Mouse (Mus musculus): ENCODE data around the gene Pacsin1. TPM values are rescaled to one million over a fixed set of nuclear protein-coding genes. Genes with fewer than 3 reads are reported as not detected.

The Pacsin1 gene
- polyA plus RNA-seq, 1 experiment from 2014 or later, result 1.3 TPM

GRCm38 (mm10) chr17:27656414-27656813, 1.1 kb downstream of the Pacsin1 start:
- Histone ChIP-seq H3K36me3 (ENCODE audit: control insufficient read depth, insufficient read depth, low read length) (no peaks in the 10 kb centered on the region), H3K27me3 (ENCODE audit: control insufficient read depth, insufficient read depth, low read length) (peaks cover 24% of the 10 kb centered on the region), H3K4me2 (replicated peaks; ENCODE audit: low read depth, low read length) (no peak overlapping the region), H3K27ac (ENCODE audit: low read depth, low read length) (no peak overlapping the region), H3K9ac (ENCODE audit: low read depth, low read length) (no peak overlapping the region), H3K4me1 (ENCODE audit: control insufficient read depth, insufficient read depth, low read length) (peaks cover 7% of the 10 kb centered on the region; the same call in 1 of the 2 replicates), H3K9me3 (ENCODE audit: control insufficient read depth, low read length) (peaks cover 2% of the 10 kb centered on the region; the same call in 1 of the 2 replicates), H3K4me3 (ENCODE audit: low read length) (no peak overlapping the region)
- 6% methylated on average over 5 of the region's 5 CpGs for WGBS
- ATAC-seq (ENCODE audit: low FRiP score, low TSS enrichment), result no peak

- no peak overlapping the region for H3K27ac ChIP-seq (ENCODE audit: low read depth, low read length)
- no peak overlapping the region for H3K9ac ChIP-seq (ENCODE audit: low read depth, low read length)
- H3K36me3 ChIP-seq (ENCODE audit: control insufficient read depth, insufficient read depth, low read length), result no peaks in the 10 kb centered on the region
- H3K4me2 ChIP-seq (replicated peaks; ENCODE audit: low read depth, low read length), result no peak overlapping the region
- peaks cover 24% of the 10 kb centered on the region for H3K27me3 ChIP-seq (ENCODE audit: control insufficient read depth, insufficient read depth, low read length)
- 75% methylated on average over 8 of the region's 8 CpGs for WGBS
- peaks cover 2% of the 10 kb centered on the region; the same call in 1 of the 2 replicates for H3K9me3 ChIP-seq (ENCODE audit: control insufficient read depth, low read length)
- no peak overlapping the region for H3K4me3 ChIP-seq (ENCODE audit: low read length)
- peaks cover 7% of the 10 kb centered on the region; the same call in 1 of the 2 replicates for H3K4me1 ChIP-seq (ENCODE audit: control insufficient read depth, insufficient read depth, low read length)
- no peak for ATAC-seq (ENCODE audit: low FRiP score, low TSS enrichment)
Observed at GRCm38 (mm10) chr17:27657123-27657522, 1.8 kb downstream of the Pacsin1 start.

GRCm38 (mm10) chr17:27658767-27659166, 3.5 kb downstream of the Pacsin1 start:
- Histone ChIP-seq H3K9ac (ENCODE audit: low read depth, low read length) (no peak overlapping the region), H3K4me3 (ENCODE audit: low read length) (no peak overlapping the region), H3K4me2 (replicated peaks; ENCODE audit: low read depth, low read length) (no peak overlapping the region), H3K36me3 (ENCODE audit: control insufficient read depth, insufficient read depth, low read length) (no peaks in the 10 kb centered on the region), H3K4me1 (ENCODE audit: control insufficient read depth, insufficient read depth, low read length) (peaks cover 7% of the 10 kb centered on the region; the same call in 1 of the 2 replicates), H3K9me3 (ENCODE audit: control insufficient read depth, low read length) (peaks cover 2% of the 10 kb centered on the region; the same call in 1 of the 2 replicates), H3K27me3 (ENCODE audit: control insufficient read depth, insufficient read depth, low read length) (peaks cover 24% of the 10 kb centered on the region), H3K27ac (ENCODE audit: low read depth, low read length) (no peak overlapping the region)
- 51% methylated on average over 7 of the region's 7 CpGs for WGBS
- no peak for ATAC-seq (ENCODE audit: low FRiP score, low TSS enrichment)

GRCm38 (mm10) chr17:27671720-27672119, 16.4 kb downstream of the Pacsin1 start:
- WGBS, result 77% methylated on average over 6 of the region's 6 CpGs
- Histone ChIP-seq H3K4me3 (ENCODE audit: low read length) (no peak overlapping the region), H3K27ac (ENCODE audit: low read depth, low read length) (no peak overlapping the region), H3K9me3 (ENCODE audit: control insufficient read depth, low read length) (no peaks in the 10 kb centered on the region), H3K9ac (ENCODE audit: low read depth, low read length) (no peak overlapping the region), H3K4me1 (ENCODE audit: control insufficient read depth, insufficient read depth, low read length) (no peaks in the 10 kb centered on the region), H3K27me3 (ENCODE audit: control insufficient read depth, insufficient read depth, low read length) (no peaks in the 10 kb centered on the region), H3K4me2 (replicated peaks; ENCODE audit: low read depth, low read length) (no peak overlapping the region), H3K36me3 (ENCODE audit: control insufficient read depth, insufficient read depth, low read length) (no peaks in the 10 kb centered on the region)
- ATAC-seq (ENCODE audit: low FRiP score, low TSS enrichment), result no peak

GRCm38 (mm10) chr17:27673945-27674344, 18.6 kb downstream of the Pacsin1 start:
- Histone ChIP-seq H3K4me3 (ENCODE audit: low read length) (no peak overlapping the region), H3K27me3 (ENCODE audit: control insufficient read depth, insufficient read depth, low read length) (no peaks in the 10 kb centered on the region), H3K27ac (ENCODE audit: low read depth, low read length) (no peak overlapping the region), H3K4me1 (ENCODE audit: control insufficient read depth, insufficient read depth, low read length) (peaks cover 1% of the 10 kb centered on the region; the same call in 1 of the 2 replicates), H3K4me2 (replicated peaks; ENCODE audit: low read depth, low read length) (no peak overlapping the region), H3K36me3 (ENCODE audit: control insufficient read depth, insufficient read depth, low read length) (no peaks in the 10 kb centered on the region), H3K9ac (ENCODE audit: low read depth, low read length) (no peak overlapping the region), H3K9me3 (ENCODE audit: control insufficient read depth, low read length) (no peaks in the 10 kb centered on the region)
- 85% methylated on average over 7 of the region's 7 CpGs for WGBS
- no peak for ATAC-seq (ENCODE audit: low FRiP score, low TSS enrichment)

- Histone ChIP-seq H3K4me1 (ENCODE audit: control insufficient read depth, insufficient read depth, low read length) (peaks cover 8% of the 10 kb centered on the region; the same call in 1 of the 2 replicates), H3K27ac (ENCODE audit: low read depth, low read length) (no peak overlapping the region), H3K9me3 (ENCODE audit: control insufficient read depth, low read length) (no peaks in the 10 kb centered on the region), H3K9ac (ENCODE audit: low read depth, low read length) (no peak overlapping the region), H3K4me3 (ENCODE audit: low read length) (no peak overlapping the region), H3K4me2 (replicated peaks; ENCODE audit: low read depth, low read length) (no peak overlapping the region), H3K36me3 (ENCODE audit: control insufficient read depth, insufficient read depth, low read length) (no peaks in the 10 kb centered on the region), H3K27me3 (ENCODE audit: control insufficient read depth, insufficient read depth, low read length) (no peaks in the 10 kb centered on the region)
- no peak for ATAC-seq (ENCODE audit: low FRiP score, low TSS enrichment)
- WGBS, result 61% methylated on average over 9 of the region's 9 CpGs
Observed at GRCm38 (mm10) chr17:27675453-27675852, 20.1 kb downstream of the Pacsin1 start.

DNA sequence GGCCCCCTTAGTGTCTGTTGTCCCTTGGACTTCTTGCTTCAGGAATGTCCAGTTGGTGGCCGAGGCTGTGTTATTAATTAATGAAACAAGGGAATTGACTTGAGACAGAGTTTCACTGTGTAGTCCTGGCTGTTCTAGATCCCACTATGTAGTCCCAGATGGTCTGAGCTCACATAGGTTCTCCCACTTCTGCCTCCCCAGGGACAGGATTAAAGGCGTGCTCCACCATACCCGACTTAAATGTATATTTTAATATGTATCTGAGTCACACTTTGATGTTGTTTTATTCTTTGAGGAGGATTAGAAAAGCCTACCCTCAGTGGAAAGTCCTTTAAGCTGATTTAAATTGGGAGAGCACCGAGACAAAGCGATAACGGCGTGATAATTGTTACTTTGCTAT, 21.0 kb downstream of the Pacsin1 start:
- Histone ChIP-seq H3K27ac (ENCODE audit: low read depth, low read length) (no peak overlapping the region), H3K27me3 (ENCODE audit: control insufficient read depth, insufficient read depth, low read length) (no peaks in the 10 kb centered on the region), H3K4me1 (ENCODE audit: control insufficient read depth, insufficient read depth, low read length) (peaks cover 8% of the 10 kb centered on the region; the same call in 1 of the 2 replicates), H3K4me2 (replicated peaks; ENCODE audit: low read depth, low read length) (no peak overlapping the region), H3K4me3 (ENCODE audit: low read length) (no peak overlapping the region), H3K9ac (ENCODE audit: low read depth, low read length) (no peak overlapping the region), H3K9me3 (ENCODE audit: control insufficient read depth, low read length) (no peaks in the 10 kb centered on the region), H3K36me3 (ENCODE audit: control insufficient read depth, insufficient read depth, low read length) (no peaks in the 10 kb centered on the region)
- 79% methylated on average over 7 of the region's 7 CpGs for WGBS
- no peak for ATAC-seq (ENCODE audit: low FRiP score, low TSS enrichment)

DNA sequence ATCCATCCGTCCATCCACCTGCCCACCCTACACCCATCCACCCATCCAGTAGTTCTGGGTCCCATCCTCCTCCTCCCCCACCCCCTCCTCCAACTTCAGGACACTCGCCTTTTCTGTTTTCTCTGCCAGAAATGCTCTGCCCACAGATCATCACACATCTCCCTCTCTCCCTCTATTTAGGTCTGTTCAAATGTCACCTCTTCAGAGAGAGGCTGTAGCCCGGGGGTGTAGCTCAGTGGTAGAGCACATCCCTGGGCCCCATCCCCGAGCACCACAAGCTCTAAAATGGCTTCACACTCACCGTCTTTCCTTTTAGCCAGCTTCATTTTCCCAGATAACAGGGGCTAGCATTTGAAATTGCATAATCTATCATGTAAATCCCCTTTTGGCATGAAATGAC, 22.4 kb downstream of the Pacsin1 start:
- peaks cover 8% of the 10 kb centered on the region; the same call in 1 of the 2 replicates for H3K4me1 ChIP-seq (ENCODE audit: control insufficient read depth, insufficient read depth, low read length)

DNA sequence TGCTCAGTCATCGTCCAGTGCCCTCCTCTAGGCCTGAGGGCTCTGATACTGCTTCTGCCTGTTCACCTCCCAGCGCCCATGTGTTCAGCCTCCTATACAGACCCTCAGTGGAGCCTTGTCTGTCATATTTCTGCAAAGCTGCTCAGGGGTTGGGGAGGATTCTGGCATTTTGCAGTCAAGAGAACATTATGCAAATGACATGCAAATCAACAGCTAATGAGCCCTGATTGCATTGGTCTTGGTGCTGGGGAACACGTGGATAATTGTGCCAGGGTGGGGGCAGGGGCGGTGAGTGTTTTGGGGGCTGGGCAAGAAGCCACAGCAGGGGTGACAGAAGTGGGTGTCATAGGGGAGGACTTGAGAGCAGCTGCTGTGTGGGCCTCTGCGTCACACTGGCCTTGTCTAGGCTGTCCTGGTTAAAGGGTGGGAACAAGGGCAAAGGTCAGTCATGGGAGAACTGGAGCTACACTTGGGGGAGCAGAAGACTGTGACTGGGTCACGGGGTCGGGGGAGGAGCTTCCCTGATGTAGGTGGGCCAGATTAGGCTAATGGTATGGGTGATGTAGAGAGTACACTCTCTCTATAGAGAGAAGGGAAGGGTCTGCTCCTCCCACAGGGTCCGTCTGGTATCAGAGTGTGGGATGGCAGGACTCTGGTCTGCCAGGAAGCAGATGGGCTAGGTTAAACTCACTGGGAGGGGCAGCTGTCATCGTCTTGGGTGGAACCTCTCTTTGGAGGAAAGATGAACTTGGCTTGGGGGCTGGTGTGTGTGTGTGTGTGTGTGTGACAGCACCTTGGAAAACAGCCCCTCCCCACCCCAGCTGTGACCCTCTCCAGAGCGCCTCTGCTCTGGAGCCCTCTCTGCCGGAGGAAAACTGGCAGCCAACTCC, 23.9 kb downstream of the Pacsin1 start:
- Histone ChIP-seq H3K4me2 (replicated peaks; ENCODE audit: low read depth, low read length) (no peak overlapping the region), H3K9me3 (ENCODE audit: control insufficient read depth, low read length) (no peaks in the 10 kb centered on the region), H3K4me1 (ENCODE audit: control insufficient read depth, insufficient read depth, low read length) (peaks cover 8% of the 10 kb centered on the region; the same call in 1 of the 2 replicates), H3K36me3 (ENCODE audit: control insufficient read depth, insufficient read depth, low read length) (no peaks in the 10 kb centered on the region), H3K9ac (ENCODE audit: low read depth, low read length) (no peak overlapping the region), H3K4me3 (ENCODE audit: low read length) (no peak overlapping the region), H3K27me3 (ENCODE audit: control insufficient read depth, insufficient read depth, low read length) (no peaks in the 10 kb centered on the region), H3K27ac (ENCODE audit: low read depth, low read length) (no peak overlapping the region)
- 26% methylated on average over 11 of the region's 11 CpGs for WGBS
- ATAC-seq (ENCODE audit: low FRiP score, low TSS enrichment), result 0 out of 2 replicates have a peak, but pooled peaks have one; percentile 53

More for the DNA sequence above, 22.4 kb downstream of the Pacsin1 start:
- 89% methylated on average over 5 of the region's 5 CpGs for WGBS
- Histone ChIP-seq H3K27ac (ENCODE audit: low read depth, low read length) (no peak overlapping the region), H3K36me3 (ENCODE audit: control insufficient read depth, insufficient read depth, low read length) (no peaks in the 10 kb centered on the region), H3K4me2 (replicated peaks; ENCODE audit: low read depth, low read length) (no peak overlapping the region), H3K9me3 (ENCODE audit: control insufficient read depth, low read length) (no peaks in the 10 kb centered on the region), H3K9ac (ENCODE audit: low read depth, low read length) (no peak overlapping the region), H3K27me3 (ENCODE audit: control insufficient read depth, insufficient read depth, low read length) (no peaks in the 10 kb centered on the region), H3K4me3 (ENCODE audit: low read length) (no peak overlapping the region)
- no peak for ATAC-seq (ENCODE audit: low FRiP score, low TSS enrichment)

All from kidney, embryonic 14.5 days (tissue).